Mouse (Mus musculus): Measurements from ENCODE around the gene Csdc2.

- TF ChIP-seq POLR2A (IDR thresholded peaks at IDR 0.05; ENCODE audit: borderline replicate concordance, extremely low read depth, low read depth, low read length): no peak
- no peak for TF ChIP-seq CTCF (IDR thresholded peaks at IDR 0.05; ENCODE audit: insufficient read depth, low read length)
These were observed 32.6 kb downstream of the Csdc2 start for GRCm38 (mm10) chr15:81969173-81969572.
